Mouse (Mus musculus) bone marrow, adult 2 months (tissue): ENCODE measurements around the gene Tmem179b. TPM values are rescaled to one million over a fixed set of nuclear protein-coding genes. Genes with fewer than 3 reads are reported as not detected.
"Not testable (repeated sequence)": the region's sequence is repeated elsewhere in the genome, so short reads cannot be mapped to it uniquely, and the experiment has no call there.

ENCODE experiments used
- H3K27ac ChIP-seq: fragments of 200-500 bp; 2 replicates; pipeline ENCODE4 v1.5.1; 2012; ENCODE audit warnings: low read depth, mild to moderate bottlenecking, control low read depth, inconsistent platforms, low read length; ENCODE audit not compliant: control insufficient read depth, poor library complexity, insufficient read depth
- H3K4me1 ChIP-seq: fragments of 200-500 bp; 2 replicates; pipeline ENCODE4 v1.6.1; 2011; ENCODE audit warnings: low read length; ENCODE audit not compliant: control insufficient read depth, insufficient read depth
- H3K4me3 ChIP-seq: fragments of 200-500 bp; replicated peaks from 2 replicates; pipeline ENCODE3; 2011; ENCODE audit warnings: mild to moderate bottlenecking, low read depth, low read length, control low read depth; ENCODE audit not compliant: control insufficient read depth
- CTCF ChIP-seq: fragments of 200-500 bp; IDR thresholded peaks from 2 replicates; pipeline ENCODE4 v1.5.1; 2011; ENCODE audit warnings: low read length, control low read depth; ENCODE audit not compliant: control insufficient read depth, insufficient read depth
- POLR2A ChIP-seq: fragments of 200-500 bp; IDR thresholded peaks from 2 replicates; pipeline ENCODE4 v1.6.1; 2011; ENCODE audit warnings: low read depth, mild to moderate bottlenecking, control low read depth, low read length, borderline replicate concordance; ENCODE audit not compliant: control insufficient read depth
- WGBS: fragments of 180-500 bp; shearing (Covaris S2); methylation state at CpG from one replicate; pipeline ENCODE4 v1.1.7; 2018; 5-methylcytosine and 5-hydroxymethylcytosine counted together
- polyA plus RNA-seq: library from polyadenylated mRNA; stranded (reverse); fragments of >200 nt; gene quantifications from 2 replicates; pipeline ENCODE4 v1.2.4, GENCODE M21; 2011; ENCODE audit warnings: low replicate concordance; ENCODE audit not compliant: missing spikeins, insufficient read depth, insufficient read length

Tmem179b gene
- polyA plus RNA-seq, 1 experiment = 62.1 TPM

DNA sequence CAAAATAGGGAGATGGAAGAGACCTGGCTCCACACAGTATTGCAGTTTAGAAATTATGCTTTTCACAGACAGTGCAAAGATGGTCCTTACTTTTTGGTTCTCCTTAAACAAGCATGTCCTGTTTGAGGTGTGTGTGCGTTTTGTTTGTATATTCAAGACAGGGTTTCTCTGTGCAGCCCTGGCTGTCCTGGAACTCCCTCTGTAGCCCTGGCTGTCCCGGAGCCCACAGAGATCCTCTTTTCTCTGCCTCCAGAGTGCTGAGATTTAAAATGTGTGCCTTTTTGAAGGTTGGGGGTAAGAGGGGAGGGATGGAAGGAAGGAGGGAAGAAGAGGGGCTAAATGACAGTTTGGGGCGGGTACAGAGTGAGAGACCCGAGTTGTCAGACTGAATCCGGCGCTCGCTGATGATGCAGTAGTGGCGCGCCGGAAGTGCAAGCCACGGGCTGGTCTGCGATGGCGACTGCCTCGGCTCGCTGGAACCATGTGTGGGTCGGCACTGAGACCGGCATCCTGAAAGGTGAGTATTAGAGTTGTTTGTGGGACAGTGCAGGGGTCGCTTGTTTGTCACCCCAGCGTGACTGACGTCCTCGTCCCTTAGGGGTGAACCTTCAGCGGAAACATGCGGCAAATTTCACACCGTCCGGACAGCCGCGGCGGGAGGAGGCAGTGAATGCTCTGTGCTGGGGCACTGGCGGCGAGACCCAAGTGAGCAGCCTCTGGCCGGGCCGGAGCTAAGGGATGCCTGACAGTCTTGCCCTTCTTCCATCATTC is 38.7 kb downstream of the Tmem179b start, which contains the start of gene Wdr74:
Wdr74 (plus strand) TSS at position 439 of the 771 bp plus-strand sequence.
- under 1% methylated on average over 32 of the region's 32 CpGs for WGBS
- Histone ChIP-seq H3K27ac (peak within 1 kb of the TSS; percentile 18; the same call in 1 of the 2 replicates), H3K4me1 (no peaks in the 10 kb centered on the region), H3K4me3 (peak within 1 kb of the TSS; percentile 93)
- TF ChIP-seq POLR2A (peak; percentile 93), CTCF (no peak)

DNA sequence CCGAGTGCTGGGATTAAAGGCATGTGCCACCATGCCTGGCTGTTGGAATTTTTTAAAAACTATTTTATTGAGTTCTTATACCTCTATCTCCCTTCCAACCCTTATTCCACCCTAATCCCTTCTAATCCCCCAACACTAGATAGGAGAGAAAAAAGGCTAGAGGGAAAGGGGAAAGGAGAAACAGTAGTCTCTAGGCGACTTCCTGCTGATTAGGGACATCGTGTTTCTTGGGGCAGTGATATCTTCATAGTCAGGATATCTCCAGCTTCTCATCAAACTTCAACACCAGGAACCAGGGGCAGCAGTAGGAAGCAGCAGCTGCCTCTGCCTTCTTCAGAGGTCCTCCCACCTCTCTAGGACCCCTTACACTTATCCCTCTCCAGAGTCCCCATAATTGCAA is 39.9 kb downstream of the Tmem179b start:
- no peak for TF ChIP-seq POLR2A
- H3K27ac ChIP-seq = no peak overlapping the region
- WGBS = 56% methylated on average over 3 of the region's 3 CpGs
- no peaks in the 10 kb centered on the region for H3K4me1 ChIP-seq
- H3K4me3 ChIP-seq = no peak overlapping the region

DNA sequence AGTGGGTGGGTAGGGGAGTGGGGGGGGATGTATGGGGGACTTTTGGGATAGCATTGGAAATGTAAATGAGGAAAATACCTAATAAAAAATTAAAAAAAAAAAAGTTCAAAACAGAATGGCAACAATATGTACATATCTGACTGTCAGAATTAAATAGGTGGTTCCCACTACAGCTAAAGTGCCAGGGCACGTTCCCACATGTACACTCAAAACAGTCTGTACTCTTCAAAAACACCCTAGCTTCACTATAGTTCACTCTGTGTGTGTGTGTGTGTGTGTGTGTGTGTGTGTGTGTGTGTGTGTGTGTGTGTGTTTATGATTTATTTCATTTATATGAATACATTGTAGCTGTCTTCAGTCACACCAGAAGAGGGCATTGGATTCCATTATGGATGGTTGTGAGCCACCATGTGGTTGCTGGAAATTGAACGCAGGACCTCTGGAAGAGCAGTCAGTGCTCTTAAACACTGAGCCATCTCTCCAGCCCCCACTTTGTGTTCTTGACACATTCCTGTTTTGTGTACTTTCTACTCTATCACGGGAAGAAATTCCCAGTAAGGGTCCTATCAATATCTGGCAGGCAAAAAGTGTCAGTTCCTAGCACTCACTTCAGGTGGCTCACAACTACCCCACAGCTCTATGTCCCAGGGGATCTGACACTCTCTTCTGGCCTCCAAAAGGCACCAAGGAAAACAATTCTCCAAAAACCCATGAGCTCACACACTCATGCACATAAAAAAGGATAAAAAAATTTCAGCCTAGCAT is 45.8 kb downstream of the Tmem179b start:
- 66% methylated on average over 3 of the region's 3 CpGs for WGBS
- H3K4me1 ChIP-seq, H3K4me3 ChIP-seq, H3K27ac ChIP-seq: not testable (repeated sequence)

DNA sequence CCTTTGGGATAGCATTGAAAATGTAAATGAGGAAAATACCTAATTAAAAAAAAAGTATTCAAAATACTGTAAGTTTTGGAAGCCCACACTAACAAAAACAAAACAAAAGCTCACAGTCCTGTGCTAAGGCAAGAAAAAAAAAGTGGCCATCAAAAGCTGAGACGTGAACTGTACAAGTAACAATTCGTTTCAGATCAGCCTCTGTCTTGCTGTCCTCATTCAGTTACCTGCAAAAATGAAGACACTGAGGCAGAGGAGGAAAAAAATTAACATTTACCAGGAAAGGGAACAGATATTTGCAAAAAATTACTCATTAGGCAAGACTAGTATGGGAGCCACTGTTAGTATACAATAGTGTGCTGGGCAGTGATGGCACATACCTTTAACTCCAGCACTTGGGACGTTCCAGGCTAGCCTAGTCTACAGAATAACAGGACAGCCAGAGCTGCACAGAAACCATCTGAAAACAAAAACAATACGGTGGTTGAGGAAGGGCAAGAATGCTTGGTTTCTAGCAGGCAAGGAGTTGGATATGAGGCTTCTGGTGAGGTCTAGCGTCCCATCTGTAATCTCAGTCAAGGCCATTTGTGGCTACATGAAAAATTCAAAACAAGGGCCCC is 46.7 kb downstream of the Tmem179b start:
- Histone ChIP-seq H3K4me3 (no peak overlapping the region), H3K4me1 (no peaks in the 10 kb centered on the region), H3K27ac (no peak overlapping the region)
- whole genome bisulfite sequencing = 51% methylated on average over 5 of the region's 5 CpGs
- TF ChIP-seq POLR2A = no peak
- TF ChIP-seq CTCF = no peak

DNA sequence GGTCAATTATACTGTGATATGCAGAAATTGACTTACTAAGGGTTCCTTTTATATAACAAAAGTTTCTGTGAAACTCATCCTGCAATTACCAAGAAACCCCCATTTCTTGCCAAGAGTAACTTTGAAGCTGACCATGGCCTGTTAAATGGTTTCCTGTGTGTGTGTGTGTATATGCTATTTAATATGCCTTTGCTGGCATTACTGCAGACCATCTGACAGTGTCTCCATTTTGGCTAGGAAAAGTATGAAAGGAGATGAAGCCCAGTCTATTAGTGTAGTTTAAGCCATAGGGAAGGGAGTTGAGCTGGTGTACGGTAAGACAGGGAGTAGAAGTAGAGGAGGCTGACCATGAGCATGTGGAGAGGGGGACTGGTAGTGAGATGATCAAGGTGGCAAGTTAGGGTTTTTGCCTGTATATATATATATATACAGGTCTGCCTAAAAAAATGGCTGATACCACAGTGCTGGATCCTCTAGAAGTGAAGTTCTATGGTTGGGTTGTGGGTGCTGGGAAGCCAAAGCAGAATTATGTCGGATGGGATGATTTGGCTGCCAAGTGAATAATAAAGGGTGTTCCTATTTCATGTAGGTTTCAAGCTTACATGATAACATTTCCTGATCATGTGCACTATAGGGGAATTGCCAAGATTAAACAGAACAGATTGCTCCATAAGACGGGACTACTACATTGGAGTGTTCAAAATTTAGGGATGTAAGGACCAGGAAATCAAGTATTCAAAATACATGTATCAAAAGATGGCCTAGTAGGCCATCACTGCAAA is 47.5 kb downstream of the Tmem179b start:
- no peak overlapping the region for H3K4me3 ChIP-seq
- no peak overlapping the region for H3K27ac ChIP-seq
- TF ChIP-seq POLR2A (no peak), CTCF (no peak)
- WGBS = 51% methylated on average over 3 of the region's 3 CpGs
- no peaks in the 10 kb centered on the region; the same call in 1 of the 2 replicates for H3K4me1 ChIP-seq

DNA sequence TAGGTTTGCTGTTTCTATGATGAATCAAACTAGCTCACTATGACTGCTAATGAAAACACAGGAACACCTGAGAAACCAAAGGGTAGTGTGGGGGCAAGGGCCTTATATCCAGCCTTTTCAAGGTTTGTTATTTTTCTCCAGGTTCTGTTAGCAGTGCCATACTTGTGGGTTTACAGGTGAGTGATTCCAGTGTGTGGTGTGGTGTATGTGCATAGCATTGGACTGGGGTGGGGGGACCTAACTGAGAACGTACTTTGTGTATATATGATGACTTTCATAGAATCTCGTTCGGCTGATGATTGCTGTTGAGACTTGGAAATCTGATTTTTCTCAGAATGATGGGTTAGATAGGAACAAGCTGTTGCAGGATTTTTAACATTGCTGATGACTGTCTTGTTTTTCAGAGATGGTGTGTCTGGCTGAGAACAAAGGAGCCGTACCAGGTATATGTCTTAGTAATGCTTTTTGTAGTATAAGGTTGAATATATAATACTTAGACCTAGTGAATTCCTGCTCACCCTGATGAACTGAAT is 49.1 kb downstream of the Tmem179b start:
- H3K27ac ChIP-seq = no peak overlapping the region

DNA sequence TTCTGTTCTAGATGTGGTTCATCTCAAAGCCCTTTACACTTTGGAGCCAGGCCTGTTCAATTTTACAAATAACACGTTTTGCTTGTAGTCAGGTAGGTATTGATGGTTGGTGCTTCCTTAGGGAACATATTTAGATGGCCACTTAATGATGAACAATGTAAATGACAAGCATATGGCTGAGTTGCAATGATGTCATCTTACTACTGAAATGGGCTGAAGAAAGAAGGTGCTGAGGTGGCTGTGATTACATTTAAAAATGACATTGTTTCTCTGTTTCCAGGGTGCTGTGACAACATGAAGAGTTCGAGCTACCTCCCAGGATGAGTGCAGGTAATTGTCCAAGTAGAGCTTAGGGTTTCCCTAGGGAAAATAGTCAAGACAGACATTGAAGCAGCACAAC is 49.9 kb downstream of the Tmem179b start:
- Histone ChIP-seq H3K27ac (no peak overlapping the region), H3K4me1 (no peaks in the 10 kb centered on the region; the same call in 1 of the 2 replicates), H3K4me3 (peak overlapping the region; percentile 84)
- 3% methylated on average over 2 of the region's 2 CpGs for WGBS
- TF ChIP-seq POLR2A (no peak), CTCF (no peak)

More for the DNA sequence above, 49.1 kb downstream of the Tmem179b start:
- WGBS = 54% methylated on average over 4 of the region's 4 CpGs
- H3K4me1 ChIP-seq = no peaks in the 10 kb centered on the region; the same call in 1 of the 2 replicates
- TF ChIP-seq POLR2A = no peak
- no peak for TF ChIP-seq CTCF
- no peak overlapping the region for H3K4me3 ChIP-seq
